Mouse (Mus musculus): ENCODE data around the gene Gtf2b. TPM values are rescaled to one million over a fixed set of nuclear protein-coding genes. Genes with fewer than 3 reads are reported as not detected.
A peak's percentile ranks its signal among the peaks of the same experiment; 100 is the strongest.

Gene Gtf2b
- polyA plus RNA-seq, 1 experiment from 2014 or later = 94.3 TPM

GRCm38 (mm10) chr3:142760356-142760755, 4.5 kb upstream of the Gtf2b start:
- no peak overlapping the region for H3K9ac ChIP-seq
- WGBS = 73% methylated on average over 6 of the region's 6 CpGs
- ATAC-seq (ENCODE audit: low FRiP score) = no peak
- no peak overlapping the region for H3K4me3 ChIP-seq
- H3K27ac ChIP-seq = no peak overlapping the region
- H3K4me1 ChIP-seq (replicated peaks) = no peaks in the 10 kb centered on the region
- no peaks in the 10 kb centered on the region for H3K9me3 ChIP-seq
- no peaks in the 10 kb centered on the region for H3K36me3 ChIP-seq
- H3K27me3 ChIP-seq = no peaks in the 10 kb centered on the region
- H3K4me2 ChIP-seq = no peak overlapping the region

GRCm38 (mm10) chr3:142765778-142766165, 927 bp downstream of the Gtf2b start:
- Histone ChIP-seq H3K4me3 (peak overlapping the region; percentile 69), H3K36me3 (no peaks in the 10 kb centered on the region), H3K27me3 (no peaks in the 10 kb centered on the region), H3K9ac (peak overlapping the region; percentile 94), H3K9me3 (no peaks in the 10 kb centered on the region), H3K4me2 (peak overlapping the region; percentile 66), H3K27ac (peak overlapping the region; percentile 94; the same call in 1 of the 2 replicates), H3K4me1 (replicated peaks) (peaks cover 17% of the 10 kb centered on the region)
- ATAC-seq (ENCODE audit: low FRiP score) = no peak
- WGBS = 22% methylated on average over 10 of the region's 10 CpGs

GRCm38 (mm10) chr3:142768498-142768897, 3.7 kb downstream of the Gtf2b start:
- H3K4me2 ChIP-seq = no peak overlapping the region
- H3K4me3 ChIP-seq = no peak overlapping the region
- no peak overlapping the region for H3K9ac ChIP-seq
- H3K9me3 ChIP-seq = no peaks in the 10 kb centered on the region
- peaks cover 17% of the 10 kb centered on the region for H3K36me3 ChIP-seq
- 95% methylated on average over 6 of the region's 6 CpGs for WGBS
- H3K4me1 ChIP-seq (replicated peaks) = peaks cover 17% of the 10 kb centered on the region
- no peak for ATAC-seq (ENCODE audit: low FRiP score)
- H3K27ac ChIP-seq = no peak overlapping the region
- H3K27me3 ChIP-seq = no peaks in the 10 kb centered on the region

- 81% methylated on average over 1 of the region's 1 CpGs for WGBS
- Histone ChIP-seq H3K27me3 (no peaks in the 10 kb centered on the region), H3K4me1 (replicated peaks) (peaks cover 17% of the 10 kb centered on the region), H3K4me2 (no peak overlapping the region), H3K9ac (no peak overlapping the region), H3K9me3 (no peaks in the 10 kb centered on the region), H3K36me3 (peaks cover 28% of the 10 kb centered on the region), H3K27ac (no peak overlapping the region), H3K4me3 (no peak overlapping the region)
- no peak for ATAC-seq (ENCODE audit: low FRiP score)
Measured at GRCm38 (mm10) chr3:142770518-142770917, 5.7 kb downstream of the Gtf2b start.

GRCm38 (mm10) chr3:142773538-142774191, 8.8 kb downstream of the Gtf2b start:
- H3K36me3 ChIP-seq = peaks cover 34% of the 10 kb centered on the region
- no peak overlapping the region for H3K4me3 ChIP-seq
- no peak overlapping the region for H3K4me2 ChIP-seq
- no peaks in the 10 kb centered on the region for H3K9me3 ChIP-seq
- H3K27ac ChIP-seq = no peak overlapping the region
- no peaks in the 10 kb centered on the region for H3K27me3 ChIP-seq
- H3K9ac ChIP-seq = no peak overlapping the region
- ATAC-seq (ENCODE audit: low FRiP score) = no peak
- 88% methylated on average over 4 of the region's 4 CpGs for WGBS
- H3K4me1 ChIP-seq (replicated peaks) = no peaks in the 10 kb centered on the region

GRCm38 (mm10) chr3:142777227-142777626, 12.4 kb downstream of the Gtf2b start:
- no peak overlapping the region for H3K9ac ChIP-seq
- no peaks in the 10 kb centered on the region for H3K9me3 ChIP-seq
- H3K36me3 ChIP-seq = peaks cover 60% of the 10 kb centered on the region
- no peak overlapping the region for H3K4me3 ChIP-seq
- no peaks in the 10 kb centered on the region for H3K4me1 ChIP-seq (replicated peaks)
- H3K27ac ChIP-seq = no peak overlapping the region
- no peak for ATAC-seq (ENCODE audit: low FRiP score)
- H3K4me2 ChIP-seq = no peak overlapping the region
- no peaks in the 10 kb centered on the region for H3K27me3 ChIP-seq
- 87% methylated on average over 3 of the region's 3 CpGs for WGBS

GRCm38 (mm10) chr3:142786423-142787072, 21.7 kb downstream of the Gtf2b start:
- Histone ChIP-seq H3K27ac (no peak overlapping the region), H3K36me3 (peaks cover 54% of the 10 kb centered on the region), H3K27me3 (no peaks in the 10 kb centered on the region), H3K9ac (no peak overlapping the region), H3K9me3 (no peaks in the 10 kb centered on the region), H3K4me3 (no peak overlapping the region), H3K4me1 (replicated peaks) (peaks cover 3% of the 10 kb centered on the region; the same call in 1 of the 2 replicates), H3K4me2 (no peak overlapping the region)
- ATAC-seq (ENCODE audit: low FRiP score) = no peak
- WGBS = 47% methylated on average over 2 of the region's 2 CpGs

- Histone ChIP-seq H3K9me3 (no peaks in the 10 kb centered on the region), H3K27me3 (no peaks in the 10 kb centered on the region), H3K4me1 (replicated peaks) (no peaks in the 10 kb centered on the region), H3K27ac (no peak overlapping the region), H3K4me3 (no peak overlapping the region), H3K4me2 (no peak overlapping the region), H3K9ac (no peak overlapping the region), H3K36me3 (peaks cover 59% of the 10 kb centered on the region)
- no peak for ATAC-seq (ENCODE audit: low FRiP score)
- 95% methylated on average over 3 of the region's 3 CpGs for WGBS
Measured at GRCm38 (mm10) chr3:142795587-142795986, 30.7 kb downstream of the Gtf2b start.

GRCm38 (mm10) chr3:142811582-142811981, 46.7 kb downstream of the Gtf2b start:
- H3K27me3 ChIP-seq = no peaks in the 10 kb centered on the region
- no peak overlapping the region for H3K4me2 ChIP-seq
- no peak overlapping the region for H3K9ac ChIP-seq
- WGBS = 93% methylated on average over 3 of the region's 3 CpGs
- H3K4me3 ChIP-seq = no peak overlapping the region
- H3K9me3 ChIP-seq = no peaks in the 10 kb centered on the region
- peaks cover 26% of the 10 kb centered on the region for H3K36me3 ChIP-seq
- H3K4me1 ChIP-seq (replicated peaks) = no peaks in the 10 kb centered on the region
- no peak overlapping the region for H3K27ac ChIP-seq
- no peak for ATAC-seq (ENCODE audit: low FRiP score)

GRCm38 (mm10) chr3:142817506-142817905, 52.7 kb downstream of the Gtf2b start:
- no peak for ATAC-seq (ENCODE audit: low FRiP score)
- H3K4me3 ChIP-seq = no peak overlapping the region
- 99% methylated on average over 3 of the region's 3 CpGs for WGBS
- no peak overlapping the region for H3K9ac ChIP-seq
- H3K27me3 ChIP-seq = no peaks in the 10 kb centered on the region
- no peak overlapping the region for H3K4me2 ChIP-seq
- no peaks in the 10 kb centered on the region for H3K4me1 ChIP-seq (replicated peaks)
- peaks cover 15% of the 10 kb centered on the region for H3K36me3 ChIP-seq
- H3K9me3 ChIP-seq = no peaks in the 10 kb centered on the region
- no peak overlapping the region for H3K27ac ChIP-seq

- Histone ChIP-seq H3K4me3 (no peak overlapping the region), H3K36me3 (peaks cover 19% of the 10 kb centered on the region), H3K4me2 (no peak overlapping the region), H3K9me3 (no peaks in the 10 kb centered on the region), H3K27ac (no peak overlapping the region), H3K9ac (no peak overlapping the region), H3K27me3 (no peaks in the 10 kb centered on the region), H3K4me1 (replicated peaks) (no peaks in the 10 kb centered on the region)
- ATAC-seq (ENCODE audit: low FRiP score) = no peak
- WGBS = 96% methylated on average over 1 of the region's 1 CpGs
Measured at GRCm38 (mm10) chr3:142823606-142824005, 58.8 kb downstream of the Gtf2b start.

GRCm38 (mm10) chr3:142826449-142827146, 61.8 kb downstream of the Gtf2b start:
- Histone ChIP-seq H3K9me3 (no peaks in the 10 kb centered on the region), H3K9ac (no peak overlapping the region), H3K4me3 (no peak overlapping the region), H3K27ac (no peak overlapping the region), H3K27me3 (no peaks in the 10 kb centered on the region), H3K4me2 (no peak overlapping the region), H3K36me3 (peaks cover 15% of the 10 kb centered on the region), H3K4me1 (replicated peaks) (no peaks in the 10 kb centered on the region)
- ATAC-seq (ENCODE audit: low FRiP score) = no peak
- 91% methylated on average over 4 of the region's 4 CpGs for WGBS

Data from hindbrain, embryonic 13.5 days (tissue).